Mouse (Mus musculus): ENCODE measurements around the gene Gm10065. TPM values are rescaled to one million over a fixed set of nuclear protein-coding genes. Genes with fewer than 3 reads are reported as not detected.

The Gm10065 gene
- polyA plus RNA-seq, 1 experiment from 2014 or later, result not detected

DNA sequence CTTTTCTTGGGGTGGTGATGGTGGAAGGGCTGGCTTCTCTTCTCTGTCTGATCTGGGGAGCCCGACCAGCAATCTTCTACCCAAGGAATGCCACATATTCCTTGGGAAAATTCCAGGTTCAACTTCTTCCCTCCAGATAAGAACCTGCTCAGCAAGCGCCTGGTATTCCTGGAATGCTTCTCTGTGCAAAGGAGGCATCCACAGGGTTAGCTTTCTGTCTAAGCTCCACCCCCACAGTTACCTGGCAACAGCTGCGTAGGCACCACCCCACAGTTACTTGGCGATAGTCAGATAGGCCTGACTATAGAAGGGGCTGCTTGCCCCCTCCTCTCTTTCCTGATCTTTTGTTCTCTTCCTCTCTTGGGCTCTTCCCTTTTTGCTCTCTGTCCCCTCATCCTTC, 22.9 kb downstream of the Gm10065 start:
- Histone ChIP-seq H3K27ac (0 out of 2 replicates have a peak overlapping the region, but pooled peaks have one; percentile 36), H3K4me1 (replicated peaks; ENCODE audit: insufficient read depth, low read length) (no peaks in the 10 kb centered on the region)

DNA sequence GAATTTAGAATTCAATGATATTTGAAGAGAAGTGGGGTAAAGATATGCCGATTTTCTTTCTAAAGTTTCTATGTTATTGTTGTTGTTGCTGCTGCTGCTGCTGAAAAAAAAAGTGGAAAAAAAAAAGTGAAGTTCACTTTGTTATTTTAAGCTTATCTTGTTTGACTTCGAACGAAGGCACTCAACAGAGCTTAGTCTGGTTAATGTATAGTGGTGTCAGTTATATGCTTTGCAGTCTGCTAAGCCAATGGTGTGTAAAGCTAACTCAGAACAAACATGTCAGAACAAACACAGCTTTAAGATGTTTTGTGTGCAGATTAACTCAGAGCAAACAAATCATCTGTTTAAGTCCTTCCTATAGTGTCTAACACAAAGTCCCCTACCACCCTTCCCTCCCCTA, 25.1 kb downstream of the Gm10065 start:
- Histone ChIP-seq H3K27ac (no peak overlapping the region), H3K27me3 (ENCODE audit: insufficient read depth, low read length) (no peaks in the 10 kb centered on the region), H3K4me1 (replicated peaks; ENCODE audit: insufficient read depth, low read length) (no peaks in the 10 kb centered on the region), H3K36me3 (ENCODE audit: insufficient read depth, low read length) (0 out of 2 replicates have a peak, but pooled peaks cover 4% of the 10 kb centered on the region), H3K4me3 (replicated peaks; ENCODE audit: low read depth, low read length) (no peak overlapping the region), H3K9ac (ENCODE audit: low read depth, low read length) (no peak overlapping the region), H3K9me3 (replicated peaks; ENCODE audit: low read length) (no peaks in the 10 kb centered on the region), H3K4me2 (ENCODE audit: low read length) (peak overlapping the region; percentile 61; the same call in 1 of the 2 replicates)
- no peak for DNase-seq (ENCODE audit: low spot score)
- 68% methylated on average over 3 of the region's 3 CpGs for WGBS
- no peak for TF ChIP-seq CTCF (IDR thresholded peaks at IDR 0.05; ENCODE audit: low read depth)
- no peak for ATAC-seq (replicated peaks; ENCODE audit: low FRiP score, low read depth)

More for the DNA sequence above, 22.9 kb downstream of the Gm10065 start:
- TF ChIP-seq CTCF (IDR thresholded peaks at IDR 0.05; ENCODE audit: low read depth), result no peak
- 13% methylated on average over 4 of the region's 4 CpGs for WGBS
- H3K36me3 ChIP-seq (ENCODE audit: insufficient read depth, low read length), result 0 out of 2 replicates have a peak, but pooled peaks cover 3% of the 10 kb centered on the region
- no peak overlapping the region for H3K9ac ChIP-seq (ENCODE audit: low read depth, low read length)
- peak; percentile 37 for DNase-seq (ENCODE audit: low spot score)
- no peaks in the 10 kb centered on the region for H3K27me3 ChIP-seq (ENCODE audit: insufficient read depth, low read length)
- no peak overlapping the region for H3K4me3 ChIP-seq (replicated peaks; ENCODE audit: low read depth, low read length)
- ATAC-seq (replicated peaks; ENCODE audit: low FRiP score, low read depth), result peak; percentile 51; the same call in 1 of the 2 replicates
- H3K4me2 ChIP-seq (ENCODE audit: low read length), result no peak overlapping the region
- no peaks in the 10 kb centered on the region for H3K9me3 ChIP-seq (replicated peaks; ENCODE audit: low read length)

DNA sequence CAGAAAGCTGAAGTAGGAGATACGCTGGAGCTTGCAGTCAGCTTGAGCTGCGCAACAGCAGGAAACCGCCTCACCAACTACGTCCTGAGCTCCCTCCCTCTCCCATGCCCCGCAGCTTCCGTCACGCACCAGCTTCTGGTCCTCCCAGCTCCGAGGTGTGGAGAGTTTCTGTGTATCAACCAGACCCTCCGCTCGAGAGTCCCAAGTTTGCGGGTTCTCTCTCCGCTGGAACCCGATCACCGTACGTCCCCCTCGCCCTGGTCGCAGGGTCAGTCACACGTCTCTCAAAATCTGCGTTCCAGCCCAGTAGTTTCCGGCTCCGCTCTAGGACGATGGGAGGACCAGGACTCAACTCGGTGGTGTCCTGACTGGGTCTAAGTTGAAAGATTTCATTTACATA, 25.8 kb downstream of the Gm10065 start, which contains the start of gene Zscan26:
Gene Zscan26, minus strand, starts transcription at position 282 of the 400 bp plus-strand sequence.
- Histone ChIP-seq H3K4me1 (replicated peaks; ENCODE audit: insufficient read depth, low read length) (no peaks in the 10 kb centered on the region), H3K27me3 (ENCODE audit: insufficient read depth, low read length) (no peaks in the 10 kb centered on the region), H3K9me3 (replicated peaks; ENCODE audit: low read length) (no peaks in the 10 kb centered on the region), H3K27ac (peak within 1 kb of the TSS; percentile 63), H3K36me3 (ENCODE audit: insufficient read depth, low read length) (peaks cover 11% of the 10 kb centered on the region; the same call in 1 of the 2 replicates), H3K9ac (ENCODE audit: low read depth, low read length) (peak within 1 kb of the TSS; percentile 59), H3K4me2 (ENCODE audit: low read length) (peak within 1 kb of the TSS; percentile 61), H3K4me3 (replicated peaks; ENCODE audit: low read depth, low read length) (peak within 1 kb of the TSS; percentile 53)
- DNase-seq (ENCODE audit: low spot score), result peak; percentile 89
- TF ChIP-seq CTCF (IDR thresholded peaks at IDR 0.05; ENCODE audit: low read depth), result no peak
- WGBS, result under 1% methylated on average over 23 of the region's 23 CpGs
- peak; percentile 94 for ATAC-seq (replicated peaks; ENCODE audit: low FRiP score, low read depth)

DNA sequence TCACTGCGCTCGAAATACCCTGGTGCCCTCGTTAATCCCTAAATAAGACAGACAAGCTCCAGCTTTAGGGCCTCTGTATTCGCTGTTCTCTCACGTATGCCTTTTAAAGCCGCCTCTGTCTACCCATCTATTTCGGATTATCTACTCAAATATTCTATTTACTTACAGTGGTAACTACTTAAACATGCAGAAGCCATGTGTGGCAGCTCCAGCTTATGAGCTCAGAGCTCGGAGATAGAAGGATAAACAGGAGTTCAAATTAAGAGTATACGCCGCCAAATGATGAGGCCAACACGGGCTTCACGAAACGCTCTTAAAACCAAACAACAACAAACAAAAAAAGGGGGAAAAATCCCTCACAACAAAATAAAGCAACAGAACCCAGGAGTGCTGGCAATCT, 26.2 kb downstream of the Gm10065 start:
- H3K4me3 ChIP-seq (replicated peaks; ENCODE audit: low read depth, low read length), result peak overlapping the region; percentile 53
- no peak for TF ChIP-seq CTCF (IDR thresholded peaks at IDR 0.05; ENCODE audit: low read depth)
- H3K27ac ChIP-seq, result peak overlapping the region; percentile 63; the same call in 1 of the 2 replicates
- H3K4me1 ChIP-seq (replicated peaks; ENCODE audit: insufficient read depth, low read length), result no peaks in the 10 kb centered on the region
- peaks cover 11% of the 10 kb centered on the region; the same call in 1 of the 2 replicates for H3K36me3 ChIP-seq (ENCODE audit: insufficient read depth, low read length)
- peak overlapping the region; percentile 61 for H3K4me2 ChIP-seq (ENCODE audit: low read length)
- H3K9ac ChIP-seq (ENCODE audit: low read depth, low read length), result peak overlapping the region; percentile 59
- no peak for ATAC-seq (replicated peaks; ENCODE audit: low FRiP score, low read depth)
- 2% methylated on average over 13 of the region's 13 CpGs for WGBS
- peak; percentile 27 for DNase-seq (ENCODE audit: low spot score)
- H3K27me3 ChIP-seq (ENCODE audit: insufficient read depth, low read length), result no peaks in the 10 kb centered on the region
- no peaks in the 10 kb centered on the region for H3K9me3 ChIP-seq (replicated peaks; ENCODE audit: low read length)

DNA sequence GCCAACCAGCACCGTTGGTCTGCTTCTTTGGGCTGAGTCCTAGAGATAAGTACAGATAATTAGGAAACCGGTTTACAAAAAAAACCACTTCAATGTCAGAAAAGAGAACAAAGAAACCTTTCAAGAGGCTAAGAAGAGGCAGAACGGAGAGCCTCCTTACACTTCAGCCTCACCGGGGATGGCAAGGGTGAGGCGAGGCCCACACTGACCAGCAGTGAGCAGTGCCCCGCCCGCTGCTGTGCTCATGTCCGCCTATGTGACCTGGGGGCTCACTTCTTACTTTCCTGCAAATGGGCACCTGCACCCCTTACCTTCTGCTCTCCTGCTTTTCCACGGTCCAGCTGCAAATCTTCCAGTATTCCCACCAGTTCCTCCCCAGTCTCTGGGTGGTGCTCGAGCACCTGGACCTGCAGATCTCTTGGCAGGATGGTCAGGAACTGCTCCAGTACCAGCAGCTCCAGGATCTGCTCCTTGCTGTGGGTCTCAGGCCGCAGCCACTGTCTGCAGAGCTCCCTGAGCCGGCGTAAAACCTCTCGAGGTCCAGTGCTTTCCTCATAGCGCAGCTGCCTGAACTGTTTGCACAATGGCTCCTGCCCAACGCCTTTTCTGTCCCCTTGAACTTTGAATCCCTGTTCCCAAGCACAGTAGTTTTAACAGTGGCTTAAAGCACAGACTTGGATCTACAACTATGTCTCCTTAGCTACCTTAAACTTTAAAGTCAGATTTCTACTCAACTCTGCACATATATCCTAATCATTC, 31.2 kb downstream of the Gm10065 start:
- Histone ChIP-seq H3K9me3 (replicated peaks; ENCODE audit: low read length) (no peaks in the 10 kb centered on the region), H3K4me1 (replicated peaks; ENCODE audit: insufficient read depth, low read length) (no peaks in the 10 kb centered on the region), H3K27ac (no peak overlapping the region), H3K36me3 (ENCODE audit: insufficient read depth, low read length) (peaks cover 30% of the 10 kb centered on the region), H3K4me3 (replicated peaks; ENCODE audit: low read depth, low read length) (no peak overlapping the region), H3K4me2 (ENCODE audit: low read length) (no peak overlapping the region), H3K9ac (ENCODE audit: low read depth, low read length) (no peak overlapping the region), H3K27me3 (ENCODE audit: insufficient read depth, low read length) (no peaks in the 10 kb centered on the region)
- TF ChIP-seq CTCF (IDR thresholded peaks at IDR 0.05; ENCODE audit: low read depth), result no peak
- no peak for ATAC-seq (replicated peaks; ENCODE audit: low FRiP score, low read depth)
- WGBS, result 90% methylated on average over 16 of the region's 16 CpGs
- DNase-seq (ENCODE audit: low spot score), result no peak

DNA sequence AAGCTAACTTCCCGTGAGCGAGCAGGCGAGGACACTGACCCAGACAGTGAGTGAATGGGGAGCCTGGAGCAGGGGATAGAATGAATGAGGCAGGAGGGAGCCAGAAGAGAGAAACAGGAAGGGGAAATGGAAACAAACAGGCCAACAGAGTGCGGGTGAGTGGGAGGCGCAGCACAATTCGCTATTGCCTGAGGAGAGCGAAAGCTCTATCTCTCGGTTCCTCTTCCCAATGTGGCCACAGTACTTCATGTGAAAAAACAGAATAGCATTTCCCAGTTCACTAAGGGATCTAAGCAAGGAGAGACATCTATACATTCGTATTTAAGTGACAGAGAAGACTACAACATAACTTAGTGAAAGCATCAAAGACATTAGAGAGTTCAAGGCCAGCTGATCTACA, 32.4 kb downstream of the Gm10065 start:
- no peak overlapping the region for H3K9ac ChIP-seq (ENCODE audit: low read depth, low read length)
- no peak for ATAC-seq (replicated peaks; ENCODE audit: low FRiP score, low read depth)
- no peaks in the 10 kb centered on the region for H3K9me3 ChIP-seq (replicated peaks; ENCODE audit: low read length)
- no peak overlapping the region for H3K27ac ChIP-seq
- no peak overlapping the region for H3K4me3 ChIP-seq (replicated peaks; ENCODE audit: low read depth, low read length)
- no peaks in the 10 kb centered on the region for H3K4me1 ChIP-seq (replicated peaks; ENCODE audit: insufficient read depth, low read length)
- no peak for DNase-seq (ENCODE audit: low spot score)
- no peaks in the 10 kb centered on the region for H3K27me3 ChIP-seq (ENCODE audit: insufficient read depth, low read length)
- H3K36me3 ChIP-seq (ENCODE audit: insufficient read depth, low read length), result peaks cover 30% of the 10 kb centered on the region
- no peak overlapping the region for H3K4me2 ChIP-seq (ENCODE audit: low read length)
- WGBS, result 88% methylated on average over 9 of the region's 9 CpGs
- TF ChIP-seq CTCF (IDR thresholded peaks at IDR 0.05; ENCODE audit: low read depth), result no peak
